Mouse (Mus musculus) kidney, embryonic 15.5 days (tissue): ENCODE measurements around the gene Ascl4. TPM values are rescaled to one million over a fixed set of nuclear protein-coding genes. Genes with fewer than 3 reads are reported as not detected.

Source experiments
- ATAC-seq: fragments of 200-750 bp; cut with Nextera tagmentation; replicated peaks from 2 replicates; pipeline ENCODE4 v1.8.0; 2017; ENCODE audit warnings: moderate TSS enrichment; ENCODE audit not compliant: low FRiP score
- H3K27ac ChIP-seq: fragments of 300-500 bp; sonication (generic); 2 replicates; pipeline ENCODE4 v1.5.1; 2015; ENCODE audit warnings: mild to moderate bottlenecking, inconsistent platforms
- H3K27me3 ChIP-seq: fragments of 300-500 bp; sonication (generic); 2 replicates; pipeline ENCODE4 v1.6.1; 2015; ENCODE audit warnings: inconsistent platforms
- H3K36me3 ChIP-seq: fragments of 300-500 bp; sonication (generic); 2 replicates; pipeline ENCODE4 v1.6.1; 2015; ENCODE audit warnings: inconsistent platforms
- H3K4me1 ChIP-seq: fragments of 300-500 bp; sonication (generic); 2 replicates; pipeline ENCODE4 v1.6.1; 2015; ENCODE audit warnings: inconsistent platforms
- H3K4me2 ChIP-seq: fragments of 300-500 bp; sonication (generic); 2 replicates; pipeline ENCODE4 v1.6.1; 2015; ENCODE audit warnings: moderate library complexity, mild to moderate bottlenecking, inconsistent platforms
- H3K4me3 ChIP-seq: fragments of 300-500 bp; sonication (generic); replicated peaks from 2 replicates; pipeline ENCODE4 v1.5.1; 2015; ENCODE audit warnings: mild to moderate bottlenecking, inconsistent platforms
- H3K9ac ChIP-seq: fragments of 300-500 bp; sonication (generic); 2 replicates; pipeline ENCODE4 v1.6.1; 2015; ENCODE audit warnings: mild to moderate bottlenecking, inconsistent platforms
- H3K9me3 ChIP-seq: fragments of 300-500 bp; sonication (generic); replicated peaks from 2 replicates; pipeline ENCODE4 v1.6.1; 2016; ENCODE audit warnings: inconsistent platforms
- WGBS: fragments of 180-500 bp; shearing (Covaris S2); methylation state at CpG from one replicate; pipeline ENCODE4 v1.1.7; 2015; ENCODE audit warnings: mixed read lengths; 5-methylcytosine and 5-hydroxymethylcytosine counted together
- polyA plus RNA-seq: library from polyadenylated mRNA; unstranded; fragments of >200 nt; fragmentation: Nextera tagmentation; extraction: Ambion mirVana; gene quantifications from 2 replicates; pipeline ENCODE4 v1.2.1, GENCODE M21; 2015

The Ascl4 gene
- polyA plus RNA-seq, 1 experiment from 2014 or later: 1.6 TPM

- H3K4me3 ChIP-seq: no peak overlapping the region
- no peak for ATAC-seq
- peaks cover 7% of the 10 kb centered on the region; the same call in 1 of the 2 replicates for H3K4me1 ChIP-seq
- no peak overlapping the region for H3K9ac ChIP-seq
- H3K27ac ChIP-seq: no peak overlapping the region
- no peaks in the 10 kb centered on the region for H3K9me3 ChIP-seq
- H3K36me3 ChIP-seq: no peaks in the 10 kb centered on the region
- no peak overlapping the region for H3K4me2 ChIP-seq
- H3K27me3 ChIP-seq: 0 out of 2 replicates have a peak, but pooled peaks cover 2% of the 10 kb centered on the region
- WGBS: 86% methylated on average over 4 of the region's 4 CpGs
These were observed 45.4 kb downstream of the Ascl4 start for GRCm38 (mm10) chr10:85972915-85973314.

GRCm38 (mm10) chr10:85989412-85990115 lies 62.1 kb downstream of the Ascl4 start:
- 72% methylated on average over 6 of the region's 6 CpGs for WGBS
- H3K9me3 ChIP-seq: no peaks in the 10 kb centered on the region
- ATAC-seq: no peak

GRCm38 (mm10) chr10:85992412-85992811 lies 64.9 kb downstream of the Ascl4 start:
- Histone ChIP-seq H3K9me3 (no peaks in the 10 kb centered on the region), H3K27ac (no peak overlapping the region), H3K27me3 (no peaks in the 10 kb centered on the region), H3K4me3 (no peak overlapping the region), H3K4me2 (no peak overlapping the region), H3K9ac (no peak overlapping the region), H3K36me3 (no peaks in the 10 kb centered on the region), H3K4me1 (no peaks in the 10 kb centered on the region)
- 83% methylated on average over 4 of the region's 4 CpGs for WGBS
- ATAC-seq: no peak

More at GRCm38 (mm10) chr10:85989412-85990115, 62.1 kb downstream of the Ascl4 start:
- no peak overlapping the region for H3K4me2 ChIP-seq
- H3K27ac ChIP-seq: no peak overlapping the region
- no peaks in the 10 kb centered on the region for H3K36me3 ChIP-seq
- no peaks in the 10 kb centered on the region for H3K27me3 ChIP-seq
- no peak overlapping the region for H3K9ac ChIP-seq
- H3K4me1 ChIP-seq: no peaks in the 10 kb centered on the region
- no peak overlapping the region for H3K4me3 ChIP-seq

DNA sequence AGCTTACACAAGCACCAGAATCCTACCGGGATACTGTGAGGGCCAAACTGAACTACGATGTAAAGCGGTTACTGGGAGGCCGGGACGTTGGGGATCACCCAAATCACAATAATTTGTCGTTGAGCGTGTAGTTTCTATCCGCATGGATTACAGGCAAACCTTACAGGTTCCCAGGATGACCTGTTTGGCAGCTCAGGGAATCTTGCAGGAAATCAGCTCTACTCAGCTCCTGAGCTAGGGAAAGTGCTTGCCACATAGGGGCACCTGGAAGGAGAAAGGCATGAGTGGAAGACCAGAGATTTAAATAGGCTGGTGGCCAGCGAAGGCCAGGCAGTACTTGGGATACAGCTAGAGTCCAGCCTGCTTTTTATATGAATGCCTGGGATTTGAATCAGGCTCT lies 66.4 kb downstream of the Ascl4 start:
- Histone ChIP-seq H3K27me3 (no peaks in the 10 kb centered on the region), H3K36me3 (no peaks in the 10 kb centered on the region), H3K9ac (no peak overlapping the region), H3K4me3 (no peak overlapping the region), H3K4me1 (no peaks in the 10 kb centered on the region), H3K27ac (no peak overlapping the region), H3K9me3 (no peaks in the 10 kb centered on the region), H3K4me2 (no peak overlapping the region)
- ATAC-seq: no peak
- WGBS: 88% methylated on average over 9 of the region's 9 CpGs

- no peaks in the 10 kb centered on the region for H3K27me3 ChIP-seq
- H3K9ac ChIP-seq: no peak overlapping the region
- ATAC-seq: no peak
- H3K27ac ChIP-seq: no peak overlapping the region
- H3K4me3 ChIP-seq: no peak overlapping the region
- no peaks in the 10 kb centered on the region for H3K36me3 ChIP-seq
- no peak overlapping the region for H3K4me2 ChIP-seq
- H3K9me3 ChIP-seq: no peaks in the 10 kb centered on the region
- H3K4me1 ChIP-seq: no peaks in the 10 kb centered on the region
- WGBS: 73% methylated on average over 5 of the region's 5 CpGs
These were observed 67.1 kb downstream of the Ascl4 start for GRCm38 (mm10) chr10:85994543-85995104.

Other genes with a start within 250 kb of the Ascl4 start
- gene Pwp1, start 98.2 kb upstream of the Ascl4 start, polyA plus RNA-seq: 76.6 and 80.5 TPM in 2 replicates
- gene Prdm4, start 10.5 kb upstream of the Ascl4 start, polyA plus RNA-seq: 15.7 and 18.3 TPM in 2 replicates
- gene Rtcb, start 30.1 kb downstream of the Ascl4 start, polyA plus RNA-seq: 183 and 194 TPM in 2 replicates
- 0.35 and 0.38 TPM in 2 replicates for gene Bpifc, start 84.2 kb downstream of the Ascl4 start, polyA plus RNA-seq
- 36.0 and 36.7 TPM in 2 replicates for gene Fbxo7, start 94.3 kb downstream of the Ascl4 start, polyA plus RNA-seq